Mouse (Mus musculus) embryonic facial prominence, embryonic 11.5 days (tissue): ENCODE data around the gene Tacc3. TPM values are rescaled to one million over a fixed set of nuclear protein-coding genes. Genes with fewer than 3 reads are reported as not detected.

Experiments
- ATAC-seq: fragments of 200-750 bp; cut with Nextera tagmentation; replicated peaks from 2 replicates; pipeline ENCODE4 v1.8.0; 2017; ENCODE audit warnings: low read depth; ENCODE audit not compliant: insufficient number of reproducible peaks, low FRiP score, low TSS enrichment
- DNase-seq: peaks from one replicate; pipeline ENCODE4 v3.0.0-alpha.2; 2015; ENCODE audit warnings: low spot score
- H3K27ac ChIP-seq: fragments of 300-500 bp; sonication (generic); replicated peaks from 2 replicates; pipeline ENCODE4 v1.5.1; 2014; ENCODE audit warnings: mild to moderate bottlenecking, low read depth, low read length, control low read depth
- H3K27me3 ChIP-seq: fragments of 300-500 bp; sonication (generic); 2 replicates; pipeline ENCODE4 v1.6.1; 2014; ENCODE audit warnings: mild to moderate bottlenecking, low read length, moderate library complexity, mixed read lengths; ENCODE audit not compliant: control insufficient read depth, insufficient read depth
- H3K36me3 ChIP-seq: fragments of 300-500 bp; sonication (generic); replicated peaks from 2 replicates; pipeline ENCODE4 v1.6.1; 2014; ENCODE audit warnings: low read depth, mild to moderate bottlenecking, low read length, moderate library complexity, mixed read lengths; ENCODE audit not compliant: control insufficient read depth, insufficient read depth
- H3K4me1 ChIP-seq: fragments of 300-500 bp; sonication (generic); 2 replicates; pipeline ENCODE4 v1.6.1; 2014; ENCODE audit warnings: low read length, mixed read lengths; ENCODE audit not compliant: control insufficient read depth, insufficient read depth
- H3K4me2 ChIP-seq: fragments of 300-500 bp; sonication (generic); 2 replicates; pipeline ENCODE4 v1.6.1; 2014; ENCODE audit warnings: low read depth, mild to moderate bottlenecking, control low read depth, low read length, moderate library complexity
- H3K4me3 ChIP-seq: fragments of 300-500 bp; sonication (generic); 2 replicates; pipeline ENCODE4 v1.5.1; 2014; ENCODE audit warnings: low read depth, low read length, control low read depth
- H3K9ac ChIP-seq: fragments of 300-500 bp; sonication (generic); replicated peaks from 2 replicates; pipeline ENCODE4 v1.6.1; 2014; ENCODE audit warnings: mild to moderate bottlenecking, control low read depth, low read length
- H3K9me3 ChIP-seq: fragments of 300-500 bp; sonication (generic); replicated peaks from 2 replicates; pipeline ENCODE4 v1.6.1; 2016; ENCODE audit warnings: mild to moderate bottlenecking, low read length, inconsistent platforms, mixed read lengths; ENCODE audit not compliant: control insufficient read depth
- WGBS: fragments of 180-500 bp; shearing (Covaris S2); extraction: QIAGEN DNeasy Blood & Tissue Kit; methylation state at CpG from one replicate; pipeline ENCODE4 v1.1.7; 2014; 5-methylcytosine and 5-hydroxymethylcytosine counted together
- polyA plus RNA-seq: library from polyadenylated mRNA; unstranded; fragments of >200 nt; fragmentation: Nextera tagmentation; extraction: Ambion mirVana; gene quantifications from 2 replicates; pipeline ENCODE4 v1.2.1, GENCODE M21; 2014

Tacc3 gene
- polyA plus RNA-seq, 1 experiment from 2014 or later = 328 TPM

GRCm38 (mm10) chr5:33697947-33698512, 40.1 kb downstream of the Tacc3 start:
- Histone ChIP-seq H3K4me3 (no peak overlapping the region), H3K27ac (no peak overlapping the region), H3K9me3 (no peaks in the 10 kb centered on the region), H3K4me2 (no peak overlapping the region), H3K4me1 (peaks cover 10% of the 10 kb centered on the region; the same call in 1 of the 2 replicates), H3K9ac (no peak overlapping the region), H3K36me3 (no peaks in the 10 kb centered on the region), H3K27me3 (no peaks in the 10 kb centered on the region; the same call in 1 of the 2 replicates)
- ATAC-seq = no peak
- no peak for DNase-seq
- WGBS = 15% methylated on average over 13 of the region's 13 CpGs

GRCm38 (mm10) chr5:33698669-33699068, 40.7 kb downstream of the Tacc3 start:
- H3K4me1 ChIP-seq = peaks cover 10% of the 10 kb centered on the region; the same call in 1 of the 2 replicates

GRCm38 (mm10) chr5:33700010-33700409, 42.1 kb downstream of the Tacc3 start:
- DNase-seq (no peak), ATAC-seq (no peak)
- Histone ChIP-seq H3K4me1 (peaks cover 11% of the 10 kb centered on the region; the same call in 1 of the 2 replicates), H3K4me2 (no peak overlapping the region), H3K27ac (no peak overlapping the region), H3K4me3 (no peak overlapping the region), H3K27me3 (no peaks in the 10 kb centered on the region; the same call in 1 of the 2 replicates), H3K9me3 (no peaks in the 10 kb centered on the region), H3K36me3 (no peaks in the 10 kb centered on the region), H3K9ac (no peak overlapping the region)
- WGBS = 39% methylated on average over 13 of the region's 13 CpGs

More at GRCm38 (mm10) chr5:33698669-33699068, 40.7 kb downstream of the Tacc3 start:
- ATAC-seq (no peak), DNase-seq (no peak)
- Histone ChIP-seq H3K27ac (no peak overlapping the region), H3K27me3 (no peaks in the 10 kb centered on the region; the same call in 1 of the 2 replicates), H3K9ac (no peak overlapping the region), H3K9me3 (no peaks in the 10 kb centered on the region), H3K4me2 (no peak overlapping the region), H3K4me3 (no peak overlapping the region), H3K36me3 (no peaks in the 10 kb centered on the region)
- WGBS = 90% methylated on average over 5 of the region's 5 CpGs

GRCm38 (mm10) chr5:33701832-33702231, 43.9 kb downstream of the Tacc3 start:
- ATAC-seq = no peak
- Histone ChIP-seq H3K27me3 (no peaks in the 10 kb centered on the region), H3K9me3 (no peaks in the 10 kb centered on the region), H3K27ac (no peak overlapping the region), H3K4me1 (peaks cover 11% of the 10 kb centered on the region; the same call in 1 of the 2 replicates), H3K9ac (no peak overlapping the region), H3K4me2 (no peak overlapping the region), H3K36me3 (no peaks in the 10 kb centered on the region), H3K4me3 (no peak overlapping the region)
- WGBS = 79% methylated on average over 11 of the region's 11 CpGs
- no peak for DNase-seq

- no peak overlapping the region for H3K4me2 ChIP-seq
- no peak overlapping the region for H3K9ac ChIP-seq
- H3K9me3 ChIP-seq = no peaks in the 10 kb centered on the region
- H3K4me1 ChIP-seq = peaks cover 11% of the 10 kb centered on the region; the same call in 1 of the 2 replicates
- WGBS = 39% methylated on average over 8 of the region's 8 CpGs
- no peaks in the 10 kb centered on the region for H3K36me3 ChIP-seq
- H3K27me3 ChIP-seq = no peaks in the 10 kb centered on the region
- no peak for DNase-seq
- no peak for ATAC-seq
- H3K27ac ChIP-seq = no peak overlapping the region
- H3K4me3 ChIP-seq = no peak overlapping the region
Observed at GRCm38 (mm10) chr5:33703999-33704398, 46.1 kb downstream of the Tacc3 start.

- H3K4me1 ChIP-seq = peaks cover 8% of the 10 kb centered on the region; the same call in 1 of the 2 replicates
- 10% methylated on average over 11 of the region's 11 CpGs for WGBS
- 0 out of 2 replicates have a peak overlapping the region, but pooled peaks have one; percentile 7 for H3K4me2 ChIP-seq
- H3K36me3 ChIP-seq = no peaks in the 10 kb centered on the region
- H3K27me3 ChIP-seq = no peaks in the 10 kb centered on the region
- no peaks in the 10 kb centered on the region for H3K9me3 ChIP-seq
- no peak overlapping the region for H3K27ac ChIP-seq
- ATAC-seq (peak; percentile 74), DNase-seq (peak; percentile 48)
- H3K9ac ChIP-seq = no peak overlapping the region
- no peak overlapping the region for H3K4me3 ChIP-seq
Observed at GRCm38 (mm10) chr5:33704945-33705611, 47.1 kb downstream of the Tacc3 start.

GRCm38 (mm10) chr5:33705612-33706349, 47.9 kb downstream of the Tacc3 start:
- Histone ChIP-seq H3K9me3 (no peaks in the 10 kb centered on the region), H3K4me2 (no peak overlapping the region), H3K36me3 (no peaks in the 10 kb centered on the region), H3K27me3 (no peaks in the 10 kb centered on the region), H3K4me1 (peaks cover 5% of the 10 kb centered on the region; the same call in 1 of the 2 replicates), H3K9ac (no peak overlapping the region; the same call in 1 of the 2 replicates), H3K27ac (no peak overlapping the region), H3K4me3 (no peak overlapping the region)
- DNase-seq = no peak
- ATAC-seq = peak; percentile 7
- 32% methylated on average over 9 of the region's 9 CpGs for WGBS

- Histone ChIP-seq H3K27ac (no peak overlapping the region), H3K4me2 (no peak overlapping the region), H3K36me3 (no peaks in the 10 kb centered on the region), H3K9me3 (no peaks in the 10 kb centered on the region), H3K4me3 (no peak overlapping the region), H3K27me3 (no peaks in the 10 kb centered on the region), H3K9ac (no peak overlapping the region; the same call in 1 of the 2 replicates), H3K4me1 (peaks cover 5% of the 10 kb centered on the region; the same call in 1 of the 2 replicates)
- WGBS = 95% methylated on average over 1 of the region's 1 CpGs
- ATAC-seq = no peak
- DNase-seq = no peak
Observed at GRCm38 (mm10) chr5:33706350-33706629, 48.4 kb downstream of the Tacc3 start.
